In genomic region chr5:72725404-72725803, GRCm38 (mm10) we compare ENCODE assay signal across 27 mouse cellular contexts. TPM values are rescaled to one million over a fixed set of nuclear protein-coding genes. Genes with fewer than 3 reads are reported as not detected.
DNase-seq lines count a peak whose midpoint lies in the region; TF ChIP-seq lines count a peak whose summit lies in the region.
"Had no signal": no experiment of that assay in that cellular context is flagged by ENCODE, and none has a peak within 500 bp of the region (broad histone marks: within the 10 kb centered on the region; RNA-seq: fewer than 3 reads in every experiment).

No protein-coding gene starts in this region.

- H3K27me3 ChIP-seq in myocyte (ENCODE audit: control insufficient read depth, insufficient read depth, insufficient read length), result no peaks in the 10 kb centered on the region
- no peaks in the 10 kb centered on the region for H3K27me3 ChIP-seq in heart, adult 2 months (ENCODE audit: control insufficient read depth, insufficient read depth, low read length)
- H3K27me3 ChIP-seq in heart, embryonic 10.5 days (ENCODE audit: insufficient read depth, poor library complexity, severe bottlenecking), result no peaks in the 10 kb centered on the region
- H3K27me3 ChIP-seq: forebrain, embryonic 13.5 days; heart, embryonic 12.5 days; liver, embryonic 13.5 days; neural tube, embryonic 15.5 days had no signal

- no peak overlapping the region for H3K4me3 ChIP-seq in myocyte
- H3K4me3 ChIP-seq in heart, adult 2 months, result no peak overlapping the region
- H3K4me3 ChIP-seq in heart, embryonic 10.5 days, result no peak overlapping the region
- H3K4me3 ChIP-seq: erythroblast, embryonic 14.5 days; forebrain, embryonic 13.5 days; gastrocnemius, adult 2 months; heart, embryonic 12.5 days; hindbrain, embryonic 10.5 days; left cerebral cortex, adult 2 months; liver, embryonic 13.5 days; midbrain, embryonic 10.5 days; neural tube, embryonic 15.5 days had no signal

- H3K4me2 ChIP-seq in myocyte (ENCODE audit: low read depth), result peak overlapping the region; percentile 29
- H3K4me2 ChIP-seq: forebrain, embryonic 13.5 days; heart, embryonic 12.5 days; liver, embryonic 13.5 days; neural tube, embryonic 15.5 days had no signal

- H3K36me3 ChIP-seq in myocyte (ENCODE audit: control insufficient read depth, insufficient read depth), result no peaks in the 10 kb centered on the region
- no peaks in the 10 kb centered on the region for H3K36me3 ChIP-seq in heart, adult 2 months (ENCODE audit: control insufficient read depth, insufficient read depth, low read length)
- no peaks in the 10 kb centered on the region for H3K36me3 ChIP-seq in heart, embryonic 10.5 days
- H3K36me3 ChIP-seq: heart, embryonic 12.5 days; hindbrain, embryonic 10.5 days; liver, embryonic 13.5 days; midbrain, embryonic 10.5 days; neural tube, embryonic 15.5 days had no signal

- H3K4me1 ChIP-seq in heart, adult 2 months (ENCODE audit: control insufficient read depth, insufficient read depth, low read length), result no peaks in the 10 kb centered on the region
- no peaks in the 10 kb centered on the region for H3K4me1 ChIP-seq in heart, embryonic 10.5 days
- H3K4me1 ChIP-seq: forebrain, embryonic 13.5 days; heart, embryonic 12.5 days; hindbrain, embryonic 10.5 days; liver, embryonic 13.5 days; midbrain, embryonic 10.5 days; neural tube, embryonic 15.5 days had no signal

- H3ac ChIP-seq in myocyte (ENCODE audit: control insufficient read depth, insufficient read length), result no peak overlapping the region

- 62% methylated on average over 3 of the region's 3 CpGs for WGBS in heart, adult 2 months
- WGBS in heart, embryonic 10.5 days, result 72% methylated on average over 3 of the region's 3 CpGs

- no peak overlapping the region for H3K27ac ChIP-seq in heart, adult 2 months
- H3K27ac ChIP-seq in heart, embryonic 10.5 days, result no peak overlapping the region
- H3K27ac ChIP-seq: forebrain, embryonic 13.5 days; gastrocnemius, adult 2 months; hindbrain, embryonic 10.5 days; left cerebral cortex, adult 2 months; liver, embryonic 13.5 days; midbrain, embryonic 10.5 days; neural tube, embryonic 15.5 days had no signal

- no peak for TF ChIP-seq EP300 in heart, adult 2 months (IDR thresholded peaks at IDR 0.05; ENCODE audit: insufficient read depth, low read depth, low read length)

- no peak overlapping the region for H3K9ac ChIP-seq in heart, adult 2 months (ENCODE audit: low read depth, low read length)
- H3K9ac ChIP-seq: forebrain, embryonic 13.5 days; heart, embryonic 12.5 days; liver, embryonic 13.5 days; neural tube, embryonic 15.5 days had no signal

- TF ChIP-seq CTCF in heart, adult 2 months (IDR thresholded peaks at IDR 0.05), result no peak

- H3K79me2 ChIP-seq in myocyte (ENCODE audit: control insufficient read depth, insufficient read depth), result no peaks in the 10 kb centered on the region
- no peaks in the 10 kb centered on the region for H3K79me2 ChIP-seq in heart, adult 2 months (replicated peaks; ENCODE audit: control insufficient read depth, insufficient read depth, low read length)

- no peak for TF ChIP-seq POLR2A in myocyte (IDR thresholded peaks at IDR 0.05; ENCODE audit: insufficient read length, low read depth)
- TF ChIP-seq POLR2A in heart, adult 2 months (IDR thresholded peaks at IDR 0.05; ENCODE audit: insufficient read depth, low read depth, low read length), result no peak

- intact Hi-C loops in heart, adult 2 months (cut with DNase I), result no loop called here

- DNase-seq in 3T3-L1 (ENCODE audit: low read depth, low spot score) (peak; percentile 95), NIH3T3 (ENCODE audit: low read depth) (peak; percentile 59)
- peak; percentile 14 for DNase-seq in fibroblast of lung, adult 2 months (ENCODE audit: low read depth)
- no peak for DNase-seq in heart, adult 2 months
- no peak for DNase-seq in kidney, adult 11 months
- DNase-seq in heart, embryonic 10.5 days (ENCODE audit: low spot score), result no peak
- DNase-seq: adrenal gland, adult 8-10 months; B cell, adult 2 months; cerebellum, adult 9-11 months; gastrocnemius, adult 2 months; heart, postnatal 10 days; kidney, adult 18-20 months; kidney, postnatal 4 days; liver, embryonic 13.5 days; lung, adult 2 months; lung, postnatal 14 days; right cerebral cortex, adult 18-20 months; thymus, adult 2 months; thymus, postnatal 4 days had no signal

- no peaks in the 10 kb centered on the region for H3K9me3 ChIP-seq in heart, embryonic 10.5 days
- H3K9me3 ChIP-seq: forebrain, embryonic 13.5 days; heart, embryonic 12.5 days; hindbrain, embryonic 10.5 days; liver, embryonic 13.5 days; midbrain, embryonic 10.5 days; neural tube, embryonic 15.5 days had no signal

TF ChIP-seq in myocyte, 11 proteins besides CTCF, POLR2A, EP300 and RAD21:
- TF ChIP-seq REST (IDR thresholded peaks at IDR 0.05; ENCODE audit: insufficient read depth, insufficient read length), result no peak
- TF ChIP-seq TCF3 (IDR thresholded peaks at IDR 0.05; ENCODE audit: insufficient read length, low read depth), result no peak
- TF ChIP-seq E2F4 (IDR thresholded peaks at IDR 0.05; ENCODE audit: insufficient read depth), result no peak
- no peak for TF ChIP-seq MAX (IDR thresholded peaks at IDR 0.05; ENCODE audit: low read depth)
- no peak for TF ChIP-seq TCF12 (IDR thresholded peaks at IDR 0.05; ENCODE audit: insufficient read depth, poor library complexity, severe bottlenecking)
- TF ChIP-seq SRF (IDR thresholded peaks at IDR 0.05; ENCODE audit: control insufficient read depth, insufficient read length, low read depth), result no peak
- no peak for TF ChIP-seq POLR2AphosphoS2 (IDR thresholded peaks at IDR 0.05; ENCODE audit: insufficient read length, low read depth)
- no peak for TF ChIP-seq MYOG (IDR thresholded peaks at IDR 0.05; ENCODE audit: control insufficient read depth in 1 of 3, insufficient read depth in 1 of 3, insufficient read length in 2 of 3, low read depth in 2 of 3)
- no peak for TF ChIP-seq USF1 (IDR thresholded peaks at IDR 0.05; ENCODE audit: low read depth)
- no peak for TF ChIP-seq MYOD1 (IDR thresholded peaks at IDR 0.05; ENCODE audit: control insufficient read depth in 1 of 3, insufficient read length in 2 of 3, low read depth in 2 of 3)
- TF ChIP-seq CEBPB (IDR thresholded peaks at IDR 0.05; ENCODE audit: insufficient read depth, poor library complexity, severe bottlenecking), result no peak
TF ChIP-seq in myocyte: peak in this region for 0.

RNA-seq across cellular contexts. Expression of gene Txk, which starts 27.2 kb away (rescaled TPM):
- polyA plus RNA-seq in myocyte (2012; fragmentation: generic; extraction: Trizol), result 0.01 TPM
- total RNA-seq in heart, adult 2 months (2021), result under 1 TPM; 0.10 to 0.30 TPM
- 0.12 and 0.18 TPM in 2 replicates for polyA plus RNA-seq in heart, adult 2 months (2012; rRNA removed)
- polyA plus RNA-seq in heart, embryonic 10.5 days (2016; fragmentation: Nextera tagmentation; extraction: Ambion mirVana), result not detected in 2 replicates
- polyA plus RNA-seq: erythroblast, embryonic 14.5 days; heart, embryonic 12.5 days; hindbrain, embryonic 10.5 days; liver, embryonic 13.5 days; midbrain, embryonic 10.5 days had no signal

Comparison
In these comparisons a context has a peak if more than half of its experiments do, and no peak if none do; other contexts are left out.
1. DNase-seq: peak in 3T3-L1 (single experiment), NIH3T3 (single experiment) and fibroblast of lung, adult 2 months (single experiment); none in heart, adult 2 months (0 of 2), kidney, adult 11 months (single experiment) and heart, embryonic 10.5 days (single experiment).